Mouse (Mus musculus) forebrain, postnatal 0 days (tissue): ENCODE results near the gene Itga2. TPM values are rescaled to one million over a fixed set of nuclear protein-coding genes. Genes with fewer than 3 reads are reported as not detected.
A peak's percentile ranks its signal among the peaks of the same experiment; 100 is the strongest.

ENCODE experiments used
- ATAC-seq: fragments of 200-750 bp; cut with Nextera tagmentation; 2 replicates; pipeline ENCODE4 v1.8.0; 2017; ENCODE audit warnings: mild to moderate bottlenecking, moderate library complexity
- DNase-seq: peaks from one replicate; pipeline ENCODE4 v3.0.0-alpha.2; 2015
- H3K27ac ChIP-seq: fragments of 300-500 bp; sonication (generic); 2 replicates; pipeline ENCODE4 v1.5.1; 2014; ENCODE audit warnings: low read depth, mild to moderate bottlenecking, antibody characterized with exemption, low read length, moderate library complexity, mixed read lengths
- H3K27me3 ChIP-seq: fragments of 300-500 bp; sonication (generic); 2 replicates; pipeline ENCODE4 v1.6.1; 2014; ENCODE audit warnings: mild to moderate bottlenecking, low read length, mixed read lengths; ENCODE audit not compliant: insufficient read depth
- H3K36me3 ChIP-seq: fragments of 300-500 bp; sonication (generic); 2 replicates; pipeline ENCODE4 v1.6.1; 2014; ENCODE audit warnings: mild to moderate bottlenecking, moderate library complexity; ENCODE audit not compliant: insufficient read depth
- H3K4me1 ChIP-seq: fragments of 300-500 bp; sonication (generic); 2 replicates; pipeline ENCODE4 v1.6.1; 2014; ENCODE audit warnings: antibody characterized with exemption; ENCODE audit not compliant: insufficient read depth
- H3K4me2 ChIP-seq: fragments of 300-500 bp; sonication (generic); 2 replicates; pipeline ENCODE4 v1.6.1; 2014; ENCODE audit warnings: low read depth, mild to moderate bottlenecking, moderate library complexity
- H3K4me3 ChIP-seq: fragments of 300-500 bp; sonication (generic); 2 replicates; pipeline ENCODE4 v1.5.1; 2014; ENCODE audit warnings: low read depth, low read length, mixed read lengths
- H3K9ac ChIP-seq: fragments of 300-500 bp; sonication (generic); 2 replicates; pipeline ENCODE4 v1.6.1; 2014; ENCODE audit warnings: mild to moderate bottlenecking
- H3K9me3 ChIP-seq: fragments of 300-500 bp; sonication (generic); 2 replicates; pipeline ENCODE4 v1.6.1; 2016; ENCODE audit warnings: low read length
- CTCF ChIP-seq: sonication (generic); IDR thresholded peaks from 2 replicates; pipeline ENCODE4 v1.5.1; 2016; ENCODE audit warnings: antibody characterized with exemption, control low read depth, low read depth
- WGBS: fragments of 180-500 bp; shearing (Covaris S2); extraction: QIAGEN DNeasy Blood & Tissue Kit; methylation state at CpG from one replicate; pipeline ENCODE4 v1.1.7; 2014; 5-methylcytosine and 5-hydroxymethylcytosine counted together
- polyA plus RNA-seq: library from polyadenylated mRNA; unstranded; fragments of >200 nt; fragmentation: Nextera tagmentation; extraction: Ambion mirVana; gene quantifications from 2 replicates; pipeline ENCODE4 v1.2.1, GENCODE M21; 2015
- total RNA-seq: library from RNA; depleted of rRNA; stranded (reverse); fragments of >200 nt; gene quantifications from 2 replicates; pipeline ENCODE4 v1.2.3, GENCODE M21; 2014

Itga2 gene
- total and polyA plus RNA-seq, 2 experiments from 2014 or later = 0.63 to 0.86 TPM

DNA sequence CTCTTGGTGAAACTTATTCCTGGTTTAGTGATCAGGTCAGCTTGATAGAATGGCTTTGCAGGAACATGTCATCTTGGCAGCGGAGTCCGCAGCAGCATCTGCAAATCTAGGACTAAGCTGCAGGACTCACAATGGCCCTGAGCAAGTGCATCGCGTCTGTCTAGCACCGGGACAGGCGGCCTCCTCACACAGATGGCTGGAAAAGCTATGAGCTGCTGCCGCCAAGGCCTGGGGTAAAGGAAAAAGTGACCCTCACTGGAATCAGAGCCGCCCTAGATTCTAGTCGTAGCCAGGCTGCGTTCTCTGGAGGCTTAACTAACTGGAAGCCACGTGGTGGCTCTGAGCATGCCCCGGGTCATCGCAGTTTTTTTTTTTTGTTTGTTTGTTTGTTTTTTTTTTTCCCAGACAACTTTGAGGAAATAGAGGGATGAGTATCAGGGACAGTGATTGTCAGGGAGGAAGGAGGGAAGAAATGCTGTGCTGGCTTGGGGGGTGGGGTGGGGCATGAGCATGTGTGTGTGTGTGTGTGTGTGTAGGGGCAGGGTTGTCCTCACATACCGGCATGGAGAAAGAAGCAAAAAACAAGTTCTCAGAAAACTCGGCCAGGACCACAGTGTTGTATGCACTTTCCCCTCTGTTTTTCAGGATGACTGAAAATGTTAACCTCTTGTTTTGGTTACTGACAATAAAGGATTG lies 76.2 kb downstream of the Itga2 start:
- Histone ChIP-seq H3K27ac (no peak overlapping the region), H3K4me3 (no peak overlapping the region), H3K27me3 (no peaks in the 10 kb centered on the region), H3K9me3 (no peaks in the 10 kb centered on the region), H3K9ac (no peak overlapping the region), H3K36me3 (no peaks in the 10 kb centered on the region), H3K4me2 (peak overlapping the region; percentile 22), H3K4me1 (no peaks in the 10 kb centered on the region)
- DNase-seq (no peak), ATAC-seq (0 out of 2 replicates have a peak, but pooled peaks have one; percentile 29)
- 21% methylated on average over 15 of the region's 15 CpGs for WGBS
- no peak for TF ChIP-seq CTCF

DNA sequence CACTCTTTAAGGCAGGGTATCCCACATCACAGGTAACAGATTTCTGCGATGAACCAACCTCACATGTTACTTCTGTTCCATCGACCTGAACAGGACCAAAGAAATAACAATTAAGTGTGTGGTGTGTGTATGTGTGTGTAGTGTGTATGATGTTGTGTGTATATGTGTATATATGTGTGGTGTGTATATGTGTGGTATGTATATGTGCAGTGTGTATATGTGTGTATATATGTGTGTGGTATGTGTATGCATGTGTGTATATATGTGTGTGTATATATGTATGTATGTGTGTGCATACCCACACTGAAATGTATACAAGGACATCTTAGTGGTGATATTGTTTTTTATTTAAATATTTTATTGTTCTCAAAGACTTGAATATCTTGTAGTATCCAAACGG lies 77.5 kb downstream of the Itga2 start:
- Histone ChIP-seq H3K27me3 (no peaks in the 10 kb centered on the region), H3K36me3 (no peaks in the 10 kb centered on the region)
- TF ChIP-seq CTCF = no peak

DNA sequence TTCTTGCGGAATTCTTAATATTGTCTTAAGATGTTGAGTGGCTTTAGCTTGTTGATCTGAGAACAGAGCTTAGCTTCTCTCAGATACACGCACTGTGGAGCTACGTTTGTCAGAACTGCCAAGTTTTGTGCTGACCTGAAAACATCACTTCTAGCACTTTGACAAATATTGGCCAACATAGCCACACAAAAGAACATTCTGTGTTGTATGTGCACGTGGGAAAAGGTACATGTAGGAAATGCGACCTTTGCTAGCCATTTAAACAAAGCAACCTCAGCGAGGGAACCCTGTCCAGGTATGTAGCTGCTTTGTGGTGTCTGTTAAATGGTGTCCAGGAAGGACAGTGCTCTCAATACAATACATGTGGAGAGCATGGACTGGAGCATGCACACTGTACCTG lies 77.9 kb downstream of the Itga2 start:
- H3K4me3 ChIP-seq = no peak overlapping the region
- 90% methylated on average over 6 of the region's 6 CpGs for WGBS
- no peak overlapping the region for H3K27ac ChIP-seq
- no peak for DNase-seq
- TF ChIP-seq CTCF = no peak
- H3K27me3 ChIP-seq = no peaks in the 10 kb centered on the region
- no peak for ATAC-seq
- no peak overlapping the region for H3K9ac ChIP-seq
- no peaks in the 10 kb centered on the region for H3K9me3 ChIP-seq
- no peaks in the 10 kb centered on the region for H3K4me1 ChIP-seq
- H3K4me2 ChIP-seq = no peak overlapping the region
- H3K36me3 ChIP-seq = no peaks in the 10 kb centered on the region

More for the DNA sequence above, 77.5 kb downstream of the Itga2 start:
- 97% methylated on average over 3 of the region's 3 CpGs for WGBS
- Histone ChIP-seq H3K27ac (no peak overlapping the region), H3K9me3 (no peaks in the 10 kb centered on the region), H3K4me3 (no peak overlapping the region), H3K9ac (no peak overlapping the region), H3K4me1 (no peaks in the 10 kb centered on the region), H3K4me2 (no peak overlapping the region)
- ATAC-seq = no peak
- DNase-seq = no peak

DNA sequence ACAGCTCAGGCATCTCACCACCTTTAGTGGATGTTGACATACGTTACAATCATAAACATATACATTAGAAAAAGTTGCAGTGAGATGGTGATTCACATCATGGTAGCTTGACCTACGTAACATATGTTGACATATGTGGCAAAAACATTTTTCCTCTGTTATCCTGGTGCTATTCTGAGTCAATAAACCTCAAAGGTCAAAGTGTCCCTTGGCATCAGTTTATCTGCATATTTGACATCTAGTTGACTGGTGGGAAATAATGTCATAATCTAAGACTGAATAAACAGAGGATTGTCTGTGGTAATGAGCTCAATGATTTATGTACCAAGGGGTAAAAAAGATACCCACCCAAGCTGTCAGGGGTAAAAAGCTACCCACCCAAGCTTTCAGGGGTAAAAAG lies 78.7 kb downstream of the Itga2 start:
- Histone ChIP-seq H3K9me3 (no peaks in the 10 kb centered on the region), H3K36me3 (no peaks in the 10 kb centered on the region), H3K4me3 (no peak overlapping the region), H3K27ac (no peak overlapping the region), H3K9ac (no peak overlapping the region), H3K27me3 (no peaks in the 10 kb centered on the region), H3K4me1 (no peaks in the 10 kb centered on the region), H3K4me2 (no peak overlapping the region)
- no peak for DNase-seq
- ATAC-seq = no peak
- TF ChIP-seq CTCF = no peak
- WGBS = 94% methylated on average over 2 of the region's 2 CpGs

DNA sequence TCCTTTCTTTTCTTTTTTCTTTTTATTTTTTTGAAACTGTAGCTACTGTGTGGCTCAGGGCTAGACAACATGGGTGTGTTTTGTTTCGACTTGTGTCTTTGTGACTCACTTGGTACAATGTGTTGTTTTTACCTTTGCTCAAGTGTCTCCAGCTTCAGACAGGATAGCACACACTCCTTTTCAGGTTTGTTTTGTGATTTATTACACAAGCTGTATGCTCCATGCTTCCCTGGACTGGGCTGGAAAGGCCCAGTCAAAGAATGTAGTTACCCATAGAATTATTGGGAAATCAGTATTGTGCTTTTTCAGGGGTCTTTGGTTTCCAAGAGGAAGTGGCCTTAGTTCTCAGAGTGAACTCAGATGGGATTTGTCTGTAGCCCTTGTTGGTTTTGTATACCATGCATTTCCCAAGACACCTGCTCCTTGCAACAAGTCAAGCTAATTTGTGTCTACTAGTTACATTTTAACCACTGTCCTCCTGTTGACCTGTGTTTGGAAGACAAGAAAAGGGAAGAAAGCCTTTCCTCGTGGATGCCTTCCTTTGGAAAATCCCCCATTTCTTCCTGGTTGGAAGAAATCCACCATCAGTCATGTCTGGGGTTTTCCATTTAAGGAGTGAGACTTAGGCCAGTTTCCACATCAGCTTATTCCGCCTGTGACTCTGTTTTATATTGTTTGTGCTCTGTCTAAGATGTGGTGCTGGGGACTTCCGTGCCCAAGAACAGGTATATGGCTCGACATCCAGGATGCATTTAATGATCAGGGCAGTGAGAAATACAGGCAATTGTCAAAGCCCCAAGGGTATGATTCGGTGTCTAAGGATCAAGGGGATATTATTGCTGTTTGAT lies 79.4 kb downstream of the Itga2 start:
- H3K4me3 ChIP-seq = no peak overlapping the region
- no peak for ATAC-seq
- H3K36me3 ChIP-seq = no peaks in the 10 kb centered on the region
- TF ChIP-seq CTCF = no peak
- WGBS = 81% methylated on average over 6 of the region's 6 CpGs
- no peak overlapping the region for H3K9ac ChIP-seq
- no peaks in the 10 kb centered on the region for H3K9me3 ChIP-seq
- H3K27me3 ChIP-seq = no peaks in the 10 kb centered on the region
- no peak overlapping the region for H3K27ac ChIP-seq
- DNase-seq = no peak
- H3K4me1 ChIP-seq = no peaks in the 10 kb centered on the region
- H3K4me2 ChIP-seq = no peak overlapping the region

DNA sequence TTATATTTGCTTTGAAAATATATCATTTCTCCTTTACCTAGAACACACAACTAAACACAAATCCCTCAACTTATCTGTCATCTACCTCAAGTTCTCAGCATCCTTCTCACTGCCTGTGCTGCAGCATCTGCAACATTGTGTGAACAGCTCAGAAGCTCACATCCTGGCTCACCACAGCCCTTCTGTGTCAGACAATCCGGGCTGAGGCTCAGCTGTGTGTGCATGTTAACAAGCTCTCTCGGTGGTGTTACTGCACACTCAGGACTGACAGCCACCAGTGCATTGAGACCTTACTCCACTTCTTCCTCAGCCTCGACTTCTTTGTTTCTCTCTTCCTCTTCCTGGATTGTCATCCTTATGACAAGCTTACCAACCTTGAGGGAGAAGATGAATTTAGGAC lies 83.0 kb downstream of the Itga2 start:
- no peak for TF ChIP-seq CTCF
- H3K4me2 ChIP-seq = no peak overlapping the region
- H3K4me3 ChIP-seq = no peak overlapping the region
- no peak for DNase-seq
- WGBS = 68% methylated on average over 3 of the region's 3 CpGs
- no peaks in the 10 kb centered on the region for H3K36me3 ChIP-seq
- H3K4me1 ChIP-seq = no peaks in the 10 kb centered on the region
- no peaks in the 10 kb centered on the region for H3K9me3 ChIP-seq
- H3K9ac ChIP-seq = no peak overlapping the region
- no peak overlapping the region for H3K27ac ChIP-seq
- peak; percentile 32; the same call in 1 of the 2 replicates for ATAC-seq
- H3K27me3 ChIP-seq = no peaks in the 10 kb centered on the region

DNA sequence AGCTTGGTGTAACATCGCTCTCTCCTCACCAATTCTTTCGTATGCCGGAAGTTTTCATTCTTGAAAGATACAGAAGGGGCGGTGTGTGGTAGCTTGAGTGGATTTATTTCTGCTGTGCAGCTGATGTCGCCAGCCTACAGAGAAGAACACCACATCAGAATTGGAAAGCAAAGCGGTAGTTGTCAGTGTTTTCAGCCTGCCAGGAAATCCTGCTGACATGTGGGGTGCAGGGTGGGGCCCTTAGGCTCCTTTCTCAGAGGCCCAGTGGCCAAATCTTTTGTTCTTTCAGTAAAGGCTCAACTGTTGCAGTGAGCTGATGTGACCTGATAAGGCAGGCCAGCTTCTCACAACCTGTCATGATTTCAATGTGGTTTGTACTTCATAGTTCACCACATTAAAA lies 86.1 kb downstream of the Itga2 start:
- H3K9me3 ChIP-seq = no peaks in the 10 kb centered on the region
- no peak for ATAC-seq
- no peak for TF ChIP-seq CTCF
- no peak for DNase-seq
- no peaks in the 10 kb centered on the region for H3K36me3 ChIP-seq
- H3K4me3 ChIP-seq = no peak overlapping the region
- no peaks in the 10 kb centered on the region for H3K4me1 ChIP-seq
- H3K9ac ChIP-seq = no peak overlapping the region
- 83% methylated on average over 6 of the region's 6 CpGs for WGBS
- no peaks in the 10 kb centered on the region for H3K27me3 ChIP-seq
- no peak overlapping the region for H3K27ac ChIP-seq
- H3K4me2 ChIP-seq = no peak overlapping the region
